Mouse (Mus musculus): Measurements from ENCODE around the gene Spo11. TPM values are rescaled to one million over a fixed set of nuclear protein-coding genes. Genes with fewer than 3 reads are reported as not detected.

Spo11 gene
- polyA plus RNA-seq, 2 experiments from 2014 or later, result 3.5 to 5.2 TPM

GRCm38 (mm10) chr2:173034998-173035397, 57.5 kb downstream of the Spo11 start:
- ATAC-seq, result no peak

DNA sequence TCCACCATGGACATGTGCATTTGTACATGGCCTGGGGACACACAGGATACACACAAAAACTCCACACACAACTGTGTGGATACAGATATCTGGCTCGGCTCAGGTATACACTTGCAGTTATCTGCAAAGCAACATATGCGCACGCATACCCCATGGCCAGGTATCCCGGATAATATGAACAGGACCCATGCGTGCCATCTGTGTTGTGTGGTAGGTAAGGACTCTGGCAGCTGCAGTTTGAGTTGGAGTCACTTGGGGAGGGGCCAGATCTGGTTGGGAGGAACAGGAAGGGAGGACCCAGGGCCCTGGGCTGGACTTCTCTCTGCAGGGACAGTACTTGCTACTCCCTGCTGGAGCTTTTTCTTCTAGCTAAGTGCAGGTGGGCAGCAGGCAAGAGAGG, 58.2 kb downstream of the Spo11 start:
- no peak for ATAC-seq

- ATAC-seq, result no peak
Measured at GRCm38 (mm10) chr2:173036055-173036454, 58.6 kb downstream of the Spo11 start.

DNA sequence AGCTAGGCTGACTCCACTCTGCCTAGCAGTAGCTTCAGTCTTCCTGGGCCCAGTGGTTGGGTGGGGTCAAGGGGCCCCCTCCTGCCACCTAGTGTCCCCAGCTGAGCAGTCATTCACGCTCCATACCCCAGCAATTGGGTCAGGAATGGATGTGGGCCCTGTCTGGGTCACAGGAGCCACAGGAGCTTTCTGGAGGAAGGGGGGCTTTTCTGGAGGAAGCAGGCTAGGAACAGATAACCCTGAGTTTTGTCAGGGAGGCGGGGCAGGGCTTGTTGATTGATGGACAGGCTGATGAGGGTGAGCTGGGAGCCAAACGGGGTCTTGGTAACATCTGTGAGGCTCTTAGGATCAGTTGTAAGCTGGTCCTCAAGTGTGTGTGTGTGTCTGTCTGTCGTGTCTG, 59.1 kb downstream of the Spo11 start:
- ATAC-seq, result no peak

- no peak for ATAC-seq
Measured at GRCm38 (mm10) chr2:173037347-173037746, 59.8 kb downstream of the Spo11 start.

- ATAC-seq, result peak; percentile 34
Measured at GRCm38 (mm10) chr2:173037827-173038607, 60.5 kb downstream of the Spo11 start.

GRCm38 (mm10) chr2:173039041-173039440, 61.5 kb downstream of the Spo11 start:
- peak; percentile 54 for ATAC-seq

- ATAC-seq, result no peak
Measured at GRCm38 (mm10) chr2:173040803-173041202, 63.3 kb downstream of the Spo11 start.

DNA sequence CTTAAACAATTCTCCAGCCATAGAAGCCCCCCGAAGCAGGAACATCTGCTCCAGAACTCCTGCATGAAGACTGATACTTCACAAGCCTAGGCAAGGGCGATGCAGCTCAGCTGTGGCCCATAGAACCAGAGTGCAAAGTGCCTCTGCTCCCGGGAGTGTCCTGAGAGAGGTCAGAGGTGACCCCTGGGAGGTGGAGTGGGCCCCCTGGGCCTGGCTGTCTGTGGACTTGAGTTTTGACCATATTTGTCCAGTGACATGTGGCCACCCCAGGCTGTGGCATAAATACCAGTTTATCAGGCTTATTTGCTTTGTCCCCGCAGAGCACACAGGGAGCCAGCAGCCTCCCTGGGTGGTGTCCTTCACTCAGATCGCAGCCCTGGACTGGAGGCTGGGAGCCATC, 63.7 kb downstream of the Spo11 start:
- no peak for ATAC-seq

DNA sequence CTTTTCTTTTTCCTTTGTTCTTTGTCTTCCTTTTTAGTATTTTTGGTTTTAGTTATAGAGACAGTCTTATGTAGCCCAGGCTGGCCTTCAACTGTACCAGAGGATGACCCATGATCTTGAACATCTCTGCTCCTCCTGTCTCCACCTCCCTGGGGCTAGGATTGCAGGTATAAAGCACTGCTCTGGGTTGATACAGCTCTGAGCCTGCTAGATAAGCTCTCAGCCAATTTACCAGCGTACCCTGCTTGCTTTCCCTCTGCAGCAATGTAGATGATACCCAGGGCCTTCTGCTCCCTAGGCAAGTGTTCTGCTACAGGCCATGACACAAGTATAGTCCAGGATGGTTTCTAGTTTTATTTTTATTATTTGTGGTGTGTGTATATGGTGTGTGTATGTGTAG, 64.4 kb downstream of the Spo11 start:
- no peak for ATAC-seq

DNA sequence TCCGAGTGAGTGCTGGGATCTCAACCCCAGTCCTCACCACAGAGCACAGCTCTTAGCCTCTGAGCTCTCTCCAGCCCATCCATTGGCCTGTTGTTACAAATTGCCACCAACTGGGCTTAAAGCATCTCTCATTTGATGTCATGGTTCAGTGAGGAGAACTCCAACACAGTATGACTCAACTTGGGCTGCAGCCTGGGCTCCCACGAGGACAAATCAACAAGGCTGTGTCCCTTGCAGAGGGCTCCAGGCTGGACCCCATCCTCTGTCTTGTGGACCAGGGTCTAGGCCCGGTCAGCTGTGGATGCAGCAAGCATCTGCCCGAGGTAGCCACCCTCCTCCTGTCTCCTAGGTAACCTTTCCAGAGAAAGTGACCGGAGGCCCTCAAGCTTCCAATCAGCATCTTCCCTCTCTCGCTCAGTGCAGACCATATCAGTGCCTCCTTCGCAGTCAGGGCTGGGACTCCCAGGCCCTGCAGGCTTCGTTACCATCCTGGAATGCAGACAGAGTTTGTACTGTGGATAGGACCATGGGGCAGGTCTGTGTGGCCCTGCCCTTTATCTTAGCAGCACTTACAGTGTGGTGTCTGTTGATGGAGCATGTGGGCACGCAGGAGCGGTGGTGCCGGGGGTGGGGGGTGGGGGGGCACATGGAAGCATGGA, 65.1 kb downstream of the Spo11 start:
- no peak for ATAC-seq

Other genes starting within 250 kb of the Spo11 start
- 10 to 100 TPM; 11.5 to 17.0 TPM for gene Bmp7, start 37.4 kb upstream of the Spo11 start, polyA plus RNA-seq (2017; shearing (Covaris generic))
- gene Rae1, start 22.4 kb downstream of the Spo11 start, polyA plus RNA-seq (2017; shearing (Covaris generic)), result 10 to 100 TPM; 54.5 to 63.6 TPM
- gene Rbm38, start 42.8 kb downstream of the Spo11 start, polyA plus RNA-seq (2017; shearing (Covaris generic)), result 100 to 1,000 TPM; 154 to 186 TPM
- gene Ctcfl, start 141.8 kb downstream of the Spo11 start, polyA plus RNA-seq (2017; shearing (Covaris generic)), result under 1 TPM in 1 of 2 experiments, not detected in 1; 0.17 TPM
- gene Pck1, start 175.3 kb downstream of the Spo11 start, polyA plus RNA-seq (2017; shearing (Covaris generic)), result not detected
- gene Zbp1, start 241.2 kb downstream of the Spo11 start, polyA plus RNA-seq (2017; shearing (Covaris generic)), result 100 to 1,000 TPM; 118 to 141 TPM